Mouse (Mus musculus): ENCODE results near the gene Zmiz1. TPM values are rescaled to one million over a fixed set of nuclear protein-coding genes. Genes with fewer than 3 reads are reported as not detected.

Zmiz1 gene
- polyA plus RNA-seq, 1 experiment from 2014 or later = 4.3 TPM

GRCm38 (mm10) chr14:25470224-25470805 is 11.3 kb downstream of the Zmiz1 start:
- no peaks in the 10 kb centered on the region for H3K9me3 ChIP-seq (ENCODE audit: low read length)
- peaks cover 87% of the 10 kb centered on the region for H3K4me1 ChIP-seq (ENCODE audit: insufficient read depth)
- TF ChIP-seq EP300 (IDR thresholded peaks at IDR 0.05; ENCODE audit: low read depth) = no peak
- TF ChIP-seq CTCF (IDR thresholded peaks at IDR 0.05; ENCODE audit: low read depth) = no peak
- no peak overlapping the region for H3K9ac ChIP-seq (replicated peaks)
- H3K4me2 ChIP-seq (ENCODE audit: low read depth, low read length) = no peak overlapping the region
- H3K27ac ChIP-seq (ENCODE audit: low read depth) = peak overlapping the region; percentile 34; the same call in 1 of the 2 replicates
- no peak overlapping the region for H3K4me3 ChIP-seq (ENCODE audit: low read depth, low read length)
- H3K27me3 ChIP-seq (ENCODE audit: insufficient read depth, low read length) = no peaks in the 10 kb centered on the region
- 57% methylated on average over 7 of the region's 7 CpGs for WGBS (ENCODE audit: insufficient replicate concordance)
- 0 out of 2 replicates have a peak, but pooled peaks cover 2% of the 10 kb centered on the region for H3K36me3 ChIP-seq (replicated peaks; ENCODE audit: insufficient read depth, low read length)
- DNase-seq (peak; percentile 18), ATAC-seq (no peak)

DNA sequence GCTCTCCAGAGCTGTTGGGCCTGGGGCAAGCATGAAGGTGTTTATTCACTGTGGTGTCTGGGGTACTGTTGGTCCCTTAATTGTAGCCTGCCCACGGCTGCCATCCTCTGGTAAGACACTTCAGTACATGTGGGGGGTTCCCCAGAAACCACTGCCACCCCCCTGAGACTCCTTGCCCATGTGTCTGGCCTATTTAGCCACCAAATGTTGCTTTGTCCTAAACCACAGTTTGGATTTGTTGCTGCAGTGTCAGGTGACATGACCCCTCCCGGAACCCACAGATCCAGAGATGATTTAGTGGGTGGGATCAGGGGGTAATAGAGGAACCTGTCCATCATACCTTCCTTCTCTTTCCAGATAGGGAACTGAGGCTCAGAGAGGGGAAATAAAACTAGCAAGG is 12.1 kb downstream of the Zmiz1 start:
- TF ChIP-seq CTCF (IDR thresholded peaks at IDR 0.05; ENCODE audit: low read depth) (peak; percentile 49), EP300 (IDR thresholded peaks at IDR 0.05; ENCODE audit: low read depth) (no peak)
- DNase-seq = peak; percentile 31
- Histone ChIP-seq H3K27me3 (ENCODE audit: insufficient read depth, low read length) (no peaks in the 10 kb centered on the region), H3K4me3 (ENCODE audit: low read depth, low read length) (no peak overlapping the region), H3K36me3 (replicated peaks; ENCODE audit: insufficient read depth, low read length) (0 out of 2 replicates have a peak, but pooled peaks cover 2% of the 10 kb centered on the region), H3K4me2 (ENCODE audit: low read depth, low read length) (no peak overlapping the region), H3K27ac (ENCODE audit: low read depth) (peak overlapping the region; percentile 51), H3K4me1 (ENCODE audit: insufficient read depth) (peaks cover 86% of the 10 kb centered on the region), H3K9me3 (ENCODE audit: low read length) (no peaks in the 10 kb centered on the region), H3K9ac (replicated peaks) (no peak overlapping the region)
- WGBS (ENCODE audit: insufficient replicate concordance) = 22% methylated on average over 2 of the region's 2 CpGs
- no peak for ATAC-seq

DNA sequence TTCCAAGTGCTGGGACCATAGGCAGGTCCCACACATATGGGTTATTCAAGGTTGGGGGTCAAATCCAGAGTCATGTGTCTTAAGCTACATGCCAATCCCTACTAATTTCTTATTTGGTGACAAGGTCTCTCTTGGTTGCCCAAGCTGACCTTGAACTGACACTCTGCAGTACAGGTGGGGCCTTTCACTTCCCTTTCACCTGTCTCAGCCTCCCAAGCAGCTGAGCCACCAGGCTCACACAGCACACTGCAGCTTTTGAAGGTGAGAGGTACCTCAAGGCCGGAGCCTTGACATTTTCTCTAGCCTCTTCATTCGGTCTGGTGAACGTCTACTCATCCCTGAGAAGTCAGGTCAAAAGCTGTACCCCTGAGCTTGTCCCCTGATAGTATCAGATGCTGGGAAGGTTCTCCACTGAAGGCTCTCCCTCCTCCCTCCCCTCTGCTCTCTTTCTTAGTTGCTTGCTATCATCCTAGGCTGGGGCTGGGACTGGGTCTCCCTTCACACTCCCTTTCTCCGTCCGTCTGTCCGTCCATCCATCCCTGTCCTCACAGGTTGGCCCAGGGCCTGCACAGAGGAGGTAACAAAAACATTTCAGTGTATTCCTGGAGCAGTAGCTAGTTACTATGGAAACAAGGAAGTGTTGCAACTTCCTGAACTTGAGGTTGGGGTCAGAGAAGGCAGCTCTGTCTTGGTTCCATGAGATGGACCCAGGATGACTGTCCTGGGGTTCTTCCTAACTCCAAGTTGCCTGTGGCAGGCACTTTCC is 13.3 kb downstream of the Zmiz1 start:
- peak overlapping the region; percentile 76 for H3K27ac ChIP-seq (ENCODE audit: low read depth)
- 0 out of 2 replicates have a peak, but pooled peaks cover 2% of the 10 kb centered on the region for H3K36me3 ChIP-seq (replicated peaks; ENCODE audit: insufficient read depth, low read length)
- no peak overlapping the region; the same call in 1 of the 2 replicates for H3K9ac ChIP-seq (replicated peaks)
- peak; percentile 19 for DNase-seq
- TF ChIP-seq EP300 (IDR thresholded peaks at IDR 0.05; ENCODE audit: low read depth) (no peak), CTCF (IDR thresholded peaks at IDR 0.05; ENCODE audit: low read depth) (no peak)
- WGBS (ENCODE audit: insufficient replicate concordance) = 32% methylated on average over 6 of the region's 6 CpGs
- peak; percentile 60 for ATAC-seq
- H3K9me3 ChIP-seq (ENCODE audit: low read length) = no peaks in the 10 kb centered on the region
- peak overlapping the region; percentile 45 for H3K4me2 ChIP-seq (ENCODE audit: low read depth, low read length)
- no peak overlapping the region for H3K4me3 ChIP-seq (ENCODE audit: low read depth, low read length)
- H3K4me1 ChIP-seq (ENCODE audit: insufficient read depth) = peaks cover 82% of the 10 kb centered on the region
- H3K27me3 ChIP-seq (ENCODE audit: insufficient read depth, low read length) = no peaks in the 10 kb centered on the region

- WGBS (ENCODE audit: insufficient replicate concordance) = 28% methylated on average over 6 of the region's 6 CpGs
- peak; percentile 49 for DNase-seq
Observed at GRCm38 (mm10) chr14:25472981-25473649, 14.1 kb downstream of the Zmiz1 start.

GRCm38 (mm10) chr14:25474017-25474416 is 15.0 kb downstream of the Zmiz1 start:
- peak overlapping the region; percentile 76 for H3K27ac ChIP-seq (ENCODE audit: low read depth)
- ATAC-seq (no peak), DNase-seq (no peak)
- no peaks in the 10 kb centered on the region for H3K27me3 ChIP-seq (ENCODE audit: insufficient read depth, low read length)
- peaks cover 69% of the 10 kb centered on the region for H3K4me1 ChIP-seq (ENCODE audit: insufficient read depth)
- H3K4me2 ChIP-seq (ENCODE audit: low read depth, low read length) = no peak overlapping the region
- no peak for TF ChIP-seq EP300 (IDR thresholded peaks at IDR 0.05; ENCODE audit: low read depth)
- no peak for TF ChIP-seq CTCF (IDR thresholded peaks at IDR 0.05; ENCODE audit: low read depth)
- H3K4me3 ChIP-seq (ENCODE audit: low read depth, low read length) = no peak overlapping the region
- no peak overlapping the region for H3K9ac ChIP-seq (replicated peaks)
- no peaks in the 10 kb centered on the region for H3K9me3 ChIP-seq (ENCODE audit: low read length)
- 0 out of 2 replicates have a peak, but pooled peaks cover 2% of the 10 kb centered on the region for H3K36me3 ChIP-seq (replicated peaks; ENCODE audit: insufficient read depth, low read length)
- 47% methylated on average over 5 of the region's 5 CpGs for WGBS (ENCODE audit: insufficient replicate concordance)

More at GRCm38 (mm10) chr14:25472981-25473649, 14.1 kb downstream of the Zmiz1 start:
- Histone ChIP-seq H3K9ac (replicated peaks) (peak overlapping the region; percentile 11), H3K36me3 (replicated peaks; ENCODE audit: insufficient read depth, low read length) (0 out of 2 replicates have a peak, but pooled peaks cover 2% of the 10 kb centered on the region), H3K4me2 (ENCODE audit: low read depth, low read length) (peak overlapping the region; percentile 45), H3K4me3 (ENCODE audit: low read depth, low read length) (no peak overlapping the region), H3K27ac (ENCODE audit: low read depth) (peak overlapping the region; percentile 76), H3K4me1 (ENCODE audit: insufficient read depth) (peaks cover 74% of the 10 kb centered on the region), H3K27me3 (ENCODE audit: insufficient read depth, low read length) (no peaks in the 10 kb centered on the region), H3K9me3 (ENCODE audit: low read length) (no peaks in the 10 kb centered on the region)
- TF ChIP-seq CTCF (IDR thresholded peaks at IDR 0.05; ENCODE audit: low read depth) (no peak), EP300 (IDR thresholded peaks at IDR 0.05; ENCODE audit: low read depth) (no peak)
- ATAC-seq = peak; percentile 62

DNA sequence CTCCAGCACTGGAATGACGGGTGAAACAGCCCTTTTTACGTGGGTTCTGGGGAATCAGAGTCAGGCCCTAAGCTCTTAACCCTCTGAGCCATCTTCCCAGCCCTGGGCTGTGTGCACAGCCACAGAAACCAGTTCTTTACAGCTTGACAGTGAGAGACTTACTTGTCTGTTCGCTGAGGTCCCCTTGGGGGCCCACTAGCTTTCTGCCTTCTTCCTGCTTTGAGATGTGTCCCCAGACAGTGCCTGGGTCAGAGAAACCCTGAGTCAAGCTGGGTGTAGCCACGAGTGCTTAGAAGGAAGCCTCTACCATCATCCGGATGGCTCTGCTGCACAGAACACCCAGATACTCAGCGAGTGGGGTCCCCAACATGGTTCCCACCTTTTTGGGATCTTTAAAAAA is 15.7 kb downstream of the Zmiz1 start:
- Histone ChIP-seq H3K27ac (ENCODE audit: low read depth) (no peak overlapping the region; the same call in 1 of the 2 replicates), H3K4me2 (ENCODE audit: low read depth, low read length) (0 out of 2 replicates have a peak overlapping the region, but pooled peaks have one; percentile 11), H3K36me3 (replicated peaks; ENCODE audit: insufficient read depth, low read length) (0 out of 2 replicates have a peak, but pooled peaks cover 2% of the 10 kb centered on the region), H3K27me3 (ENCODE audit: insufficient read depth, low read length) (no peaks in the 10 kb centered on the region), H3K4me3 (ENCODE audit: low read depth, low read length) (no peak overlapping the region), H3K9ac (replicated peaks) (peak overlapping the region; percentile 0; the same call in 1 of the 2 replicates), H3K9me3 (ENCODE audit: low read length) (no peaks in the 10 kb centered on the region), H3K4me1 (ENCODE audit: insufficient read depth) (peaks cover 74% of the 10 kb centered on the region)
- peak; percentile 22 for DNase-seq
- 33% methylated on average over 6 of the region's 6 CpGs for WGBS (ENCODE audit: insufficient replicate concordance)
- ATAC-seq = no peak
- no peak for TF ChIP-seq CTCF (IDR thresholded peaks at IDR 0.05; ENCODE audit: low read depth)
